Mouse (Mus musculus): ENCODE results near the gene Idh3g. TPM values are rescaled to one million over a fixed set of nuclear protein-coding genes. Genes with fewer than 3 reads are reported as not detected.

Gene Idh3g
- 100 to 1,000 TPM; 163 to 221 TPM for polyA plus RNA-seq (2012; fragmentation: generic; extraction: Trizol)

GRCm38 (mm10) chrX:73786364-73787224 is at the start of gene Idh3g, which contains the start of gene Ssr4:
Gene Idh3g (minus strand): TSS chrX:73786897.
Gene Ssr4 (plus strand): TSS chrX:73787028.

GRCm38 (mm10) chrX:73824185-73825151 is 37.8 kb upstream of the Idh3g start, which contains the start of gene Pdzd4:
Gene Pdzd4 (minus strand): TSS chrX:73824969.

GRCm38 (mm10) chrX:73774168-73774760 is 12.4 kb downstream of the Idh3g start, which contains the start of gene Srpk3:
Gene Srpk3 (plus strand): TSS chrX:73774405.

GRCm38 (mm10) chrX:73756334-73757140 is 30.2 kb downstream of the Idh3g start, which contains the start of gene Plxnb3:
Gene Plxnb3 (plus strand): TSS chrX:73757090.

Other genes starting within 250 kb of the Idh3g start
- gene Dusp9, start 147.5 kb downstream of the Idh3g start, polyA plus RNA-seq (2012; fragmentation: generic; extraction: Trizol), result under 1 TPM in 1 of 2 experiments, not detected in 1; 0.01 TPM
- gene Pnck, start 126.8 kb downstream of the Idh3g start, polyA plus RNA-seq (2012; fragmentation: generic; extraction: Trizol), result under 1 TPM in 1 of 2 experiments, not detected in 1; 0.04 TPM
- 10 to 100 TPM; 44.2 to 57.7 TPM for gene Slc6a8, start 113.7 kb downstream of the Idh3g start, polyA plus RNA-seq (2012; fragmentation: generic; extraction: Trizol)
- gene Bcap31, start 70.7 kb downstream of the Idh3g start, polyA plus RNA-seq (2012; fragmentation: generic; extraction: Trizol), result 100 to 1,000 TPM; 193 to 264 TPM
- gene Abcd1, start 70.3 kb downstream of the Idh3g start, polyA plus RNA-seq (2012; fragmentation: generic; extraction: Trizol), result 10 to 100 TPM in 1 of 2 experiments, 1 to 10 TPM in 1; 9.6 to 31.9 TPM
- under 1 TPM; 0.01 to 0.14 TPM for gene Plxnb3, start 29.8 kb downstream of the Idh3g start, polyA plus RNA-seq (2012; fragmentation: generic; extraction: Trizol)
- under 1 TPM; 0.05 TPM for gene Srpk3, start 12.5 kb downstream of the Idh3g start, polyA plus RNA-seq (2012; fragmentation: generic; extraction: Trizol)
- gene Ssr4, start 131 bp upstream of the Idh3g start, polyA plus RNA-seq (2012; fragmentation: generic; extraction: Trizol), result 100 to 1,000 TPM; 325 to 480 TPM
- 10 to 100 TPM in 1 of 2 experiments, 1 to 10 TPM in 1; 6.4 to 20.0 TPM for gene Pdzd4, start 38.1 kb upstream of the Idh3g start, polyA plus RNA-seq (2012; fragmentation: generic; extraction: Trizol)
- under 1 TPM in 1 of 2 experiments, not detected in 1; 0.04 TPM for gene Avpr2, start 105.2 kb upstream of the Idh3g start, polyA plus RNA-seq (2012; fragmentation: generic; extraction: Trizol)
- gene L1cam, start 109.2 kb upstream of the Idh3g start, polyA plus RNA-seq (2012; fragmentation: generic; extraction: Trizol), result 1 to 10 TPM in 1 of 2 experiments, under 1 TPM in 1; 0.99 to 3.3 TPM
- gene Arhgap4, start 135.0 kb upstream of the Idh3g start, polyA plus RNA-seq (2012; fragmentation: generic; extraction: Trizol), result under 1 TPM; 0.06 to 0.70 TPM
- gene Naa10, start 135.0 kb upstream of the Idh3g start, polyA plus RNA-seq (2012; fragmentation: generic; extraction: Trizol), result 100 to 1,000 TPM; 112 to 318 TPM
- 100 to 1,000 TPM in 1 of 2 experiments, 10 to 100 TPM in 1; 72.0 to 105 TPM for gene Renbp, start 144.0 kb upstream of the Idh3g start, polyA plus RNA-seq (2012; fragmentation: generic; extraction: Trizol)
- 10 to 100 TPM; 20.7 to 43.7 TPM for gene Hcfc1, start 179.5 kb upstream of the Idh3g start, polyA plus RNA-seq (2012; fragmentation: generic; extraction: Trizol)
- 10 to 100 TPM; 18.9 to 33.1 TPM for gene Irak1, start 237.0 kb upstream of the Idh3g start, polyA plus RNA-seq (2012; fragmentation: generic; extraction: Trizol)